Mouse (Mus musculus) gastrocnemius, postnatal 10 days (tissue): ENCODE data around the gene Mapk3. TPM values are rescaled to one million over a fixed set of nuclear protein-coding genes. Genes with fewer than 3 reads are reported as not detected.
"Not testable (repeated sequence)": the region's sequence is repeated elsewhere in the genome, so short reads cannot be mapped to it uniquely, and the experiment has no call there.

Experiments used
- DNase-seq: peaks from one replicate; pipeline ENCODE4 v3.0.0; 2021; ENCODE audit warnings: mixed read lengths
- total RNA-seq, 2 experiments: library from RNA; stranded (reverse); gene quantifications; 2 replicates each; pipeline ENCODE4 v1.2.3; 2021

Mapk3 gene
- total RNA-seq, 2 experiments from 2014 or later = 43.7 to 54.7 TPM

- no peak for DNase-seq
Measured at GRCm38 (mm10) chr7:126759672-126760390, 430 bp downstream of the Mapk3 start.

- peak; percentile 56 for DNase-seq
Measured at GRCm38 (mm10) chr7:126760391-126760802, 996 bp downstream of the Mapk3 start.

- no peak for DNase-seq
Measured at GRCm38 (mm10) chr7:126760956-126761355, 1.6 kb downstream of the Mapk3 start.

GRCm38 (mm10) chr7:126761529-126762067, 2.2 kb downstream of the Mapk3 start:
- no peak for DNase-seq

- no peak for DNase-seq
Measured at GRCm38 (mm10) chr7:126762471-126763008, 3.1 kb downstream of the Mapk3 start.

GRCm38 (mm10) chr7:126765540-126765939, 6.1 kb downstream of the Mapk3 start:
- no peak for DNase-seq

GRCm38 (mm10) chr7:126766201-126766600, 6.8 kb downstream of the Mapk3 start, which contains the start of gene Gdpd3:
Gdpd3 (plus strand) TSS chr7:126766334.
- DNase-seq = no peak

- DNase-seq = no peak
Measured at GRCm38 (mm10) chr7:126767001-126767400, 7.6 kb downstream of the Mapk3 start.

- no peak for DNase-seq
Measured at GRCm38 (mm10) chr7:126770784-126771183, 11.4 kb downstream of the Mapk3 start.

GRCm38 (mm10) chr7:126773351-126773750, 13.9 kb downstream of the Mapk3 start:
- DNase-seq = no peak

- DNase-seq = no peak
Measured at GRCm38 (mm10) chr7:126774463-126774862, 15.1 kb downstream of the Mapk3 start.

- no peak for DNase-seq
Measured at GRCm38 (mm10) chr7:126775185-126775977, 16.0 kb downstream of the Mapk3 start.

- no peak for DNase-seq
Measured at GRCm38 (mm10) chr7:126775978-126776234, 16.5 kb downstream of the Mapk3 start.

- peak; percentile 95 for DNase-seq
Measured at GRCm38 (mm10) chr7:126776598-126777057, 17.2 kb downstream of the Mapk3 start, which contains the start of gene Ypel3. Ypel3 (plus strand) TSS chr7:126776955.

- no peak for DNase-seq
Measured at GRCm38 (mm10) chr7:126777476-126777875, 18.1 kb downstream of the Mapk3 start.

- no peak for DNase-seq
Measured at GRCm38 (mm10) chr7:126778147-126778546, 18.7 kb downstream of the Mapk3 start.

GRCm38 (mm10) chr7:126779101-126779500, 19.7 kb downstream of the Mapk3 start:
- not testable (repeated sequence) for DNase-seq

GRCm38 (mm10) chr7:126779983-126780970, 20.9 kb downstream of the Mapk3 start:
- peak; percentile 94 for DNase-seq

- DNase-seq = peak; percentile 49
Measured at GRCm38 (mm10) chr7:126780971-126781635, 21.7 kb downstream of the Mapk3 start, which contains the start of gene Tbx6. Tbx6 (plus strand) TSS chr7:126781483.

GRCm38 (mm10) chr7:126781661-126782370, 22.4 kb downstream of the Mapk3 start:
- no peak for DNase-seq
